Mouse (Mus musculus) olfactory bulb, adult 2 months (tissue): ENCODE results near the gene Psma6.

Source experiments
- CTCF ChIP-seq: fragments of 200-500 bp; IDR thresholded peaks from 2 replicates; pipeline ENCODE4 v1.5.1; 2012; ENCODE audit warnings: low read depth, mild to moderate bottlenecking, low read length, moderate library complexity; ENCODE audit not compliant: insufficient read depth
- POLR2A ChIP-seq: fragments of 200-500 bp; IDR thresholded peaks from 2 replicates; pipeline ENCODE4 v1.6.1; 2012; ENCODE audit warnings: mild to moderate bottlenecking, low read depth, low read length, moderate library complexity; ENCODE audit not compliant: insufficient read depth

- TF ChIP-seq CTCF (no peak), POLR2A (no peak)
These were observed 38.0 kb downstream of the Psma6 start for GRCm38 (mm10) chr12:55422057-55422456.
